Mouse (Mus musculus): ENCODE measurements around the gene Zfp326. TPM values are rescaled to one million over a fixed set of nuclear protein-coding genes. Genes with fewer than 3 reads are reported as not detected.

Gene Zfp326
- 6.4 and 7.5 TPM in 2 replicates for polyA plus RNA-seq (2012; rRNA removed)

DNA sequence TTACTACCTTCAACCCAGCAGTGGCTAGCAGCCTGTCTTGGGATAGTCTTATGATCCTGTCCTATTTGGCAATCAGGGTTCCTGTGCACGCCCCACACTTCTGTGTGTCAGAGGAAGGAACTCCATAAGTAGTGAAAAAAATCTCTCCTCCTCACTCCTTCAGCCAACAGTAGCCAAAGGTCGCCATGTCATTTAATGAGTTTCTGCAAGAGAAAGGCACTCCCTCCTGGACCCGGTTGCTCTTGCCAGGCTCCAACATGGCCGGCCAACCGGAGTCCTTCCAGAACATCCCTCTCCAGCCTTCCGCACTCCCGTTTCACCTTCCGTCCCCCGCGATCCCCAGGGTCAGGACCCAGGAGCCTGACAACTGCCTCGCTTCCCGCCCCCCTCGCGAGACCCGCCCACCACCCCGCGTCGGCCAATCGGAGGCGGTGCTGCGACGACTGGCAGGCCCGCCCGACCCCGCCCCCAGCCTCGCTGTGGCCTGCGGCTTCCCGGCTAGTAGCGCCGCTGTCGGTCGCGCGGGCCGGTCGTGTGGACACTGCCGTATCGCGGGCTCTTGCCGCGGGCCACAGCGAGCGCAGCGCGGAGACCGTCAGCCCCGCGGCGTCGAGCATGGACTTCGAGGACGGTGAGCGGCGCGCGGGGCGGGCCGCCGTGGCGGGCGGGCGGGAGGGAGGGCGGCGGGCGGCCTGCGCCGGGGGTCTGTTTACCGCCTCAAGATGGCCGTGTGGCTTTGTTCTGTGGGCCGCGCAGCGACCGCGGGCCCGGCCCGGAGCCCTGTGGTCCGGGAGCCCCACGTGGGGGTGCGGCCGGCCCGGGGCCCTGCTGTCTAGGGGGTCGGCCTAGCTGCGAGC lies at the start of gene Zfp326:
Zfp326 (plus strand) TSS at position 498 of the 857 bp plus-strand sequence.
- DNase-seq = peak; percentile 96
- no peaks in the 10 kb centered on the region for H3K36me3 ChIP-seq (ENCODE audit: control insufficient read depth, insufficient read depth, low read length)
- WGBS = under 1% methylated on average over 78 of the region's 83 CpGs
- H3K27ac ChIP-seq (ENCODE audit: insufficient read depth, low read depth, low read length) = peak within 1 kb of the TSS; percentile 79
- TF ChIP-seq POLR2A (IDR thresholded peaks at IDR 0.05; ENCODE audit: low read depth, low read length) (peak; percentile 51), CTCF (conservative IDR thresholded peaks at IDR 0.05; ENCODE audit: insufficient read depth, insufficient read length, low read depth, low read length) (no peak)
- peaks cover 4% of the 10 kb centered on the region; the same call in 1 of the 2 replicates for H3K4me1 ChIP-seq (ENCODE audit: control insufficient read depth, insufficient read depth, low read length)
- H3K27me3 ChIP-seq (replicated peaks; ENCODE audit: control insufficient read depth, insufficient read depth, low read length) = no peaks in the 10 kb centered on the region
- H3K4me3 ChIP-seq (ENCODE audit: insufficient read depth, low read depth, low read length) = peak within 1 kb of the TSS; percentile 95

DNA sequence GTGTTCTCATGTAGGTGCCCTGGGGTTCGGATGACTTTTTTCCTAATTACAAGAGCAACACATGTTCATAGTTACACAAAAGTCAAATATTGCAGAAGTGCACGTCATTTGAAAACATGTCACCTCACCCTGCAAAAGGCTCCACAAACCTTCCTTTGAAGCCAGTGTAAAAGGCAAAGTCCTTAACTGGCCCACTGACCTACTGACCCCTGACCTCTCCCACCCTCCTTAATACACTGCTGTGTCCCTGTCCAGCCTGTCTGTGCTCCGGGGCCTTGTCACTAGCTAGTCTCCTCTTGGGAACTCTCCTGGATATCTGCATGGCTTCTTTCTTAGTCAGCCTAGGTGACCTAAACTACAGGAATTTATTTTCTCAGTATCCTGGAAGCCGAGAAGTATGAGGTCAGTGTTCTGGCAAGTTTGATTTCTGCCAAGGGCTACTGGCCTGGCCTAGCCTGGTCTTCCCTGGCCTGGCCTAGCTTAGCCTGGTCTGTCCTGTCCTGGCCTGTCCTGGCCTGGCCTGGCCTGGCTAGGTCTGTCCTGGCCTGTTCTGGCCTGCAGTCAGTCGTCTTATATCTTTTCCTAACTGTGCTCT lies 49.4 kb upstream of the Zfp326 start:
- no peak overlapping the region for H3K27ac ChIP-seq (ENCODE audit: insufficient read depth, low read depth, low read length)
- peaks cover 13% of the 10 kb centered on the region for H3K4me1 ChIP-seq (ENCODE audit: control insufficient read depth, insufficient read depth, low read length)
- WGBS = 66% methylated on average over 5 of the region's 5 CpGs
- TF ChIP-seq POLR2A (IDR thresholded peaks at IDR 0.05; ENCODE audit: low read depth, low read length) = no peak
- no peak for TF ChIP-seq CTCF (conservative IDR thresholded peaks at IDR 0.05; ENCODE audit: insufficient read depth, insufficient read length, low read depth, low read length)
- H3K27me3 ChIP-seq (replicated peaks; ENCODE audit: control insufficient read depth, insufficient read depth, low read length) = no peaks in the 10 kb centered on the region
- H3K36me3 ChIP-seq (ENCODE audit: control insufficient read depth, insufficient read depth, low read length) = no peaks in the 10 kb centered on the region
- no peak for DNase-seq
- no peak overlapping the region for H3K4me3 ChIP-seq (ENCODE audit: insufficient read depth, low read depth, low read length)

DNA sequence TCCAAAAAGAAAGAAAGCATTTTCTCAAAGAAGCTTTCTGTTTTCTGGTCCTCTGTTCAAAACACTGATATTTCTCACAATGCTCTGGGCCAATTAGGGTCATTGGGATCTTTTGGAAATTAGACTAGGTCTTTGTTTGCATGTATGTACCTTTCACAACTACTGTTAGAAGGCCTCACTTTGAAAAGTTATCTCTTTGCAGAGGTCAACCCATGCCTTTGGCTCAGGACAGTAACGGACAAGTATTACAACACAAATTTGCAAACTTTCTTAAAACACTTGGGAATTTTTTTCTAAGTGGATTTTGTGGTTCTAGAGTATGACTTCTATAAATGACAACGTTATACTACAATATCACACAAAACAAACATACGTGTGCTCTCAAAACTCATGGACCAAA lies 48.3 kb upstream of the Zfp326 start:
- no peak for DNase-seq
- Histone ChIP-seq H3K4me3 (ENCODE audit: insufficient read depth, low read depth, low read length) (no peak overlapping the region), H3K36me3 (ENCODE audit: control insufficient read depth, insufficient read depth, low read length) (no peaks in the 10 kb centered on the region), H3K4me1 (ENCODE audit: control insufficient read depth, insufficient read depth, low read length) (peaks cover 8% of the 10 kb centered on the region), H3K27ac (ENCODE audit: insufficient read depth, low read depth, low read length) (no peak overlapping the region), H3K27me3 (replicated peaks; ENCODE audit: control insufficient read depth, insufficient read depth, low read length) (no peaks in the 10 kb centered on the region)
- WGBS = 95% methylated on average over 3 of the region's 3 CpGs
- TF ChIP-seq CTCF (conservative IDR thresholded peaks at IDR 0.05; ENCODE audit: insufficient read depth, insufficient read length, low read depth, low read length) = no peak
- TF ChIP-seq POLR2A (IDR thresholded peaks at IDR 0.05; ENCODE audit: low read depth, low read length) = no peak

DNA sequence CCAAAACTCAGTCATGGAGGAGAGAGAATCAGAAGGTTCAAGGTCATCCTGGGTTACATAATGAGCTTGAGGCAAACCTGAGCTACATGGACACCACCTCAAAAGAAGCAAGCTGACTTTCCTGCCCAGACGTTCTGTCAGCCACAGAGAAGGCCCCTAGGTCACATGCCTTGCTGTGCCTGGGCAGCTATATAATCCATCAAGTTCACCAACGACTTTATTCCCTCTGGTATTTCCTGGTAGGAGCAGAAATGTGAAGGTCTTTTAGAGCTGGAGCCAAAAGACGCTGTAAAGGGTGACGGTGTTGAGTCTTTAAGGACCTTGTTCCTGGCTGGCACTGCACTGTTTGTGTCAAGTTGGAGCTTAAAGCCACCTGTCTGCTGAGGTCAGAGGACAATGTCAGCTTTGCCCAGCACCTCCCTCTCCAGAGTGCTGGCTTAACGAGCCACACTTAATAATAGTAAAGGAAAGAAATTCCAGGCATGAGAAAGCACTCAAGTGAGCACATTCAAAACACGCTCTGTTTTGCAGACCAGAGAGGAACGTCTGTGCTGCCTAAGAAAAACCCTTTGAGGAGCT lies 47.3 kb upstream of the Zfp326 start:
- H3K4me3 ChIP-seq (ENCODE audit: insufficient read depth, low read depth, low read length) = no peak overlapping the region
- 11% methylated on average over 7 of the region's 7 CpGs for WGBS
- H3K27me3 ChIP-seq (replicated peaks; ENCODE audit: control insufficient read depth, insufficient read depth, low read length) = no peaks in the 10 kb centered on the region
- peak overlapping the region; percentile 71 for H3K27ac ChIP-seq (ENCODE audit: insufficient read depth, low read depth, low read length)
- no peaks in the 10 kb centered on the region for H3K36me3 ChIP-seq (ENCODE audit: control insufficient read depth, insufficient read depth, low read length)
- peaks cover 8% of the 10 kb centered on the region for H3K4me1 ChIP-seq (ENCODE audit: control insufficient read depth, insufficient read depth, low read length)
- DNase-seq = peak; percentile 61
- no peak for TF ChIP-seq CTCF (conservative IDR thresholded peaks at IDR 0.05; ENCODE audit: insufficient read depth, insufficient read length, low read depth, low read length)
- no peak for TF ChIP-seq POLR2A (IDR thresholded peaks at IDR 0.05; ENCODE audit: low read depth, low read length)

DNA sequence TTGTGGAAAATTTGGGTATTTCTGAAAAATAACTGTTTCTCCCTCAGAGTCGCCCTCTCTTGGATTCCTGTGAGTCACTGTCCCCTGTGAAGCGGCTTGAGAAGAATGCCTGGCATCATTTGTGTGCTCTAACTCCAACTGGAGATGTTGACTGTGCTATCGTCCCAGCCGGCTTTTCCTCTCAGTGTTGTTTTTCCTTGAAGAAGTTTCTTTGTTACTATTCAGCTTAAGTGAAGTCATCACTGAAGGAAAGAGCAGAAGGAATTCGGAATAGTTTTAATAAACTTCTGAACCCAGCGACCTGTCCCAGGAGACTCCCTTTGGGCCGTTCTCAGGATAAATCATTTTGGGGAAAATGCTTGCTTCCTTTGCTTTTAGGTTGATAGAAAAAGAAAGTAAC lies 44.2 kb upstream of the Zfp326 start:
- Histone ChIP-seq H3K4me3 (ENCODE audit: insufficient read depth, low read depth, low read length) (no peak overlapping the region), H3K27ac (ENCODE audit: insufficient read depth, low read depth, low read length) (peak overlapping the region; percentile 45; the same call in 1 of the 2 replicates), H3K36me3 (ENCODE audit: control insufficient read depth, insufficient read depth, low read length) (no peaks in the 10 kb centered on the region), H3K4me1 (ENCODE audit: control insufficient read depth, insufficient read depth, low read length) (peaks cover 10% of the 10 kb centered on the region), H3K27me3 (replicated peaks; ENCODE audit: control insufficient read depth, insufficient read depth, low read length) (no peaks in the 10 kb centered on the region)
- TF ChIP-seq POLR2A (IDR thresholded peaks at IDR 0.05; ENCODE audit: low read depth, low read length) = no peak
- no peak for TF ChIP-seq CTCF (conservative IDR thresholded peaks at IDR 0.05; ENCODE audit: insufficient read depth, insufficient read length, low read depth, low read length)
- peak; percentile 76 for DNase-seq
- WGBS = 60% methylated on average over 7 of the region's 7 CpGs

DNA sequence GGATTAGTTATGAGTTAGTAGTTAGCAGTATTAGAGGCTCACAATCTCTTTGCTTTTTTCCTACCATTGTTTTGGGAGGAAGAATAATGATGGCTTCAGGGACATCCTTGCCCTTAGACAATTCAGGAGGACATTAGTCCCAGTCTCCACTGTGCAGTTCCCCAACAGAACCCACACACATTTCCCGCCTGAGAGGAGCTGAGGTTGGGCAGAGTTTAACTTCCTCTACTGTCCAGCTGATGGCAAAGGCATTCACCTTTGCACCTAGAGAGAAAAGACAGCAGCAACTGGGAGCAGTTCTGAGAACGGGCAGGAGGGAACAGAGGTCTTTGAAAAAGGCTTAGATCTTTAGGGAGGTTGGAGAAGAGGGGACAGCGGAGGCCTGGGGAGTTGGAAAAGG lies 42.4 kb upstream of the Zfp326 start:
- peaks cover 6% of the 10 kb centered on the region for H3K4me1 ChIP-seq (ENCODE audit: control insufficient read depth, insufficient read depth, low read length)
- TF ChIP-seq CTCF (conservative IDR thresholded peaks at IDR 0.05; ENCODE audit: insufficient read depth, insufficient read length, low read depth, low read length) = no peak
- no peak for TF ChIP-seq POLR2A (IDR thresholded peaks at IDR 0.05; ENCODE audit: low read depth, low read length)
- no peak overlapping the region for H3K4me3 ChIP-seq (ENCODE audit: insufficient read depth, low read depth, low read length)
- H3K27me3 ChIP-seq (replicated peaks; ENCODE audit: control insufficient read depth, insufficient read depth, low read length) = no peaks in the 10 kb centered on the region
- WGBS = 39% methylated on average over 3 of the region's 3 CpGs
- no peaks in the 10 kb centered on the region for H3K36me3 ChIP-seq (ENCODE audit: control insufficient read depth, insufficient read depth, low read length)
- H3K27ac ChIP-seq (ENCODE audit: insufficient read depth, low read depth, low read length) = no peak overlapping the region
- DNase-seq = peak; percentile 56

DNA sequence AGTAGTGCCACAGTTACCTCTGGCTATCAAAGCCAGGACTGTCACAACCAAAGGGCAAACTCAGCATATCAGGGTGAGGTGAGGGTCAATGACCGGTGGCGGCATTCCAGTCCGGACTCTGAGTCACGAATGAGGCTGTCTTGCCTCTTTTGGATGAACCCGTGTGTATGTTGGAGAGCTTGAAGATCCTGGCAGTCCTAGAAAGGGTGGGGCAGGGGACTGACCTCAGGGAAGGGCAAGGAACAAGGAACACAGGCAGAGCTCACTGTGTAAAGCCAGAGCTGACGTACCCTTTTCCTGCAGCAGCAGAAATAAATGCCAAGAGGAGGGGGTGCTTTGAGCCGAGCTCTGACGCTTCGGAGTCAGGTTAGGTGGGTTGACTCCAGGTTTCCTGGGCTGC lies 40.4 kb upstream of the Zfp326 start:
- H3K27ac ChIP-seq (ENCODE audit: insufficient read depth, low read depth, low read length) = no peak overlapping the region
- 40% methylated on average over 9 of the region's 9 CpGs for WGBS

More for the DNA sequence above, 40.4 kb upstream of the Zfp326 start:
- TF ChIP-seq CTCF (conservative IDR thresholded peaks at IDR 0.05; ENCODE audit: insufficient read depth, insufficient read length, low read depth, low read length) = no peak
- no peak for TF ChIP-seq POLR2A (IDR thresholded peaks at IDR 0.05; ENCODE audit: low read depth, low read length)
- peak; percentile 80 for DNase-seq
- Histone ChIP-seq H3K4me1 (ENCODE audit: control insufficient read depth, insufficient read depth, low read length) (peaks cover 3% of the 10 kb centered on the region; the same call in 1 of the 2 replicates), H3K36me3 (ENCODE audit: control insufficient read depth, insufficient read depth, low read length) (no peaks in the 10 kb centered on the region), H3K4me3 (ENCODE audit: insufficient read depth, low read depth, low read length) (no peak overlapping the region), H3K27me3 (replicated peaks; ENCODE audit: control insufficient read depth, insufficient read depth, low read length) (no peaks in the 10 kb centered on the region)
